Mouse (Mus musculus): Measurements from ENCODE around the gene Scrn2.

Gene Scrn2

DNA sequence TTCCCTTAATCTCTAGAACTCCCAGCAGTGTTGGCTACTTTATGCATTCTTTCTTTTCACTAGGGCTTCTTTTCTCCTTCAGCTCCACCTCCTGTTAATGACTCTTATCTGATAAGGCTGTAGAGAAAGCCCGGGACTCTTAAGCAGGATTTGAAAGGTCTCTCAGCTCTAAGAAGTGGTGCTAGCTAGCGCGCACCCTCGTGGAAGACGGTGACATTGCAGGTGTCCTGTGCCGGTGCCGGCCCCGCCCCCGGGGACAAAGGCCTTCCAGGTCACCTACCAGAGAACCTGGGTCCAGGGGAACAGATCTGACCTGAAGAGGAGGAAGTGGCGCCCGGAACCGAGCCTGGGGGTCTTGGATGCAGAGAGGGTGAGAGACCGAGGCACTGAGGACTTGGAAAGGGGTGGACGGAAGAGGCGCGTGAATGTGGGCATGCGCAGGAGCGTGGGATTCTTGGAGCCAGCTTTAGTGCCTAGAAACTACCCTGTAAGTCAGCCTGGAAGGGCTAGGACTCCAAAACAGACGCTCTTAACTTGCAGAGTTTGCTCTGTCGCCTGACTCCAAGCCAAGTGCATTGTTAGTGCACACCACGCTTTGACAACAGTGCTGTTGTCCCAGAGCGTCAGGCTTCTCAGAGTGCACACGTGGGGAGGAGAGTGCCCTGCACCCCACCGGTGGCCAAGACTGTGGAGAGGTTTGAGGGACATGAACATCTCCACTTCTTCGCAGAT, at the start of gene Scrn2:
Scrn2 (plus strand) TSS at position 253 of the 732 bp plus-strand sequence.
- peak; percentile 80 for DNase-seq (ENCODE audit: low spot score)

DNA sequence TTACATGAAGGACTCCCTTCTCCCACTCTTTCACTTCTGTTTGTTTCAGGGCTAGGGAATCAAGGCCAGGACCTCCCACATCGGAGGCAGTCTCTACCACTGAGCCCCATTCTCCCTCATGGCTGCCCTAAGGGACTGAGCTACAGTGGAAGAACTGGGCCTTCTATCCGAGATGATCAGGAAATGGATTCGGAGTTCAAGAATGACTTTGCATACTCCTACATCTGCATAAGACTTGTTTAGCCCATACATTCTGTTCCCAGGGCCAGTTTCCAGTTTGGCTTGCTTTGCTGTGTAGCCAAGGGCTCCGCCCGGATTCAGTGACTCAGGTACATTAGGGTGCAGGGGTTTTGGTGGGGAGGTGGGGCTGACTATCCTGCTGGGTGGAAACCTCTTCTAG, 49.7 kb upstream of the Scrn2 start:
- DNase-seq (ENCODE audit: low spot score) = no peak

DNA sequence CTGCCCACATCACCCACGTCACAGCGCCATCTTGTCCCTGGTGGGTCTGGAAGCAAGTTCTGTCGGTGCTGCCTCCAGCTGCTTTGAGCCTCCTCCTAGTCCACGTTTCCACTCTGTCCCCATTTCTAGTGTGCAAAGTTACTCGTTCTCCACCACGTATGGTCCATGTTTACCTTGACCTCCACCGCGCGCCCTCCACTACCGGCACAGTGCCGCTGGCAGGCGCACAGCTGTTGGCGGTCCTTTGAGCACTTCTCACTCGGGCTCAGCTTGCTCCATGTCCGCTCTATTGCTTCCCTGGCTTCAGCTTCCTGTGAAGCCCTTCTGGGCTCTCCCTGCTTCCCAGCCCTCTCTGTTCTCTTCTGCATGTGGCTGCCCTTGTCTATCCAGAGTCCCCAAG, 48.3 kb upstream of the Scrn2 start:
- no peak for DNase-seq (ENCODE audit: low spot score)

DNA sequence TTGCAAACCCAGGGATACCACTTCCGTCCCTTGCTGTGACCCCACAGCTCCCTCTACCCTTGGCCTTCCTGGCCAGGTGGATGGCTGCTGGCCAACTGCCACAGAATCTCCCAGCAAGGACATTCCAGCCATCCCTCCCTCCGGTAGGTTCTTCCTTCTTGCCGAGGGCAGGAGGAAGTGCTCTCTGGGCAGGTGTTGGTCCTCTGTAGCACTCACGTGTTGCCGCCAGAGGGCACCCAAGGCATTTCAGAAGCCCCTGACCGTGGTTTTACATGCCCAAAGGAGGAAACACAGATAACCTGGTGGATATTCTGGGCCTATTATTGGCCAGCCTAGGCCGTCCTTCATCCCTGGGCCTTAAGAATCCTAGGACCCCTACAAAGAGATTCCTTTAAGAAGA, 47.4 kb upstream of the Scrn2 start:
- DNase-seq (ENCODE audit: low spot score) = peak; percentile 85

DNA sequence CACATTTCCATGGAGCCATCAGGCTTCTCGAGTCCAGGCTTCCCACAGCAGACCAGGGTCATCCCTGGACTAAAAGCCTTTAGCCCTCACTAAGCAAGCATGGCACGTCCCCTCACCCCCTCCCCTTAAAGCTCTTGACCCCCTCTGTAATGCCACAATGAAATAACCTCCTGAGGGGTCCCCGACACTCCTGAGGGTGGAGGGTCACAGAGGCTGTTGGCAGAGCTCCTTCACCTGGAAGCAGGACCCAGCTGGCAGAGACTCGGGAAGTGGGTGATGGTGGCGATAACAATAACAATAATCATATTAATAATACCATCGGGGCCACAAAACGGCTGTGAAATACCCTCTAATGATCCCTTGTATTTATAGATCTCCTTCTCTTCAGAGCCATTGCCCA, 46.9 kb upstream of the Scrn2 start, which contains the start of gene Sp2:
Sp2 (minus strand) TSS at position 101 of the 400 bp plus-strand sequence.
- DNase-seq (ENCODE audit: low spot score) = no peak

DNA sequence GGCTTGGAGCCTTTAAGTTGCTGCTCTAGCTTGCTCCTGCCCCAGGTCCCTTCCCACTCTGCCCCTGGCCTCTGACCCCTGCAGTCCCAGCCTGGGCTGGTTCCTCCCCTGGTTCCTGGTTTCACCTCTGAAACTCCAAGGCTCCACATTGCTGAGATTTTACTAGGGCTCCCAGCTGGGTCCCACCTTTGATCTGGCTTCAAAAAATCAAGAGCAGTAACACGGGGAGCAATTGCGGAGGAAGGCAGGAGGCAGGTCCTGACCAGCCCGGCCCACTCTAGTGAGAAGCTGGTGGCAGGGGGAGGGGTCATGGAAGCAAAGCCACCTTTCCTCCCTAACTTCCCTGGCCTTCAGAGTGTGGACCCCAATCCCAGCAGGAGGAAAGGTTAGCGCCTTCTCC, 44.8 kb upstream of the Scrn2 start:
- DNase-seq (ENCODE audit: low spot score) = no peak

DNA sequence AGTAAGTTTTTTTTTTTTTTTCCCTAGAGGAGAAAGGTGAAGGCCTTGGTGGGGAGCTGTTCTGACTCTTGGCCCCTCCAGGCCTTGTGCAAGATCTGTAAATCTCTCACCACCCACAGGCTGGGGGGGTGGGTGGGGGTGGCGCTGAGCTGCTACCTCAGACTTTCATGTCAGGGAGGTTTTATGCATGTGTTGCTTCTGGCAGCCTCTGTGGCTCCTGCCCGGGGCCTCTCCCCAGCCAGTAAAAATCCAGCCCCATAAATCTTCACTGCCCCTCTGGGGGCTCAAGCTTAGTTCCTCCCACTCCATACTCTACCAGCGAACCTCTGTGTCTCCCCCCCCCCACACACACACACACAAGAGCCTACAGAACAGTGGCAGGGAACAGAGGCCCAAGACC, 43.3 kb upstream of the Scrn2 start:
- DNase-seq (ENCODE audit: low spot score) = no peak

DNA sequence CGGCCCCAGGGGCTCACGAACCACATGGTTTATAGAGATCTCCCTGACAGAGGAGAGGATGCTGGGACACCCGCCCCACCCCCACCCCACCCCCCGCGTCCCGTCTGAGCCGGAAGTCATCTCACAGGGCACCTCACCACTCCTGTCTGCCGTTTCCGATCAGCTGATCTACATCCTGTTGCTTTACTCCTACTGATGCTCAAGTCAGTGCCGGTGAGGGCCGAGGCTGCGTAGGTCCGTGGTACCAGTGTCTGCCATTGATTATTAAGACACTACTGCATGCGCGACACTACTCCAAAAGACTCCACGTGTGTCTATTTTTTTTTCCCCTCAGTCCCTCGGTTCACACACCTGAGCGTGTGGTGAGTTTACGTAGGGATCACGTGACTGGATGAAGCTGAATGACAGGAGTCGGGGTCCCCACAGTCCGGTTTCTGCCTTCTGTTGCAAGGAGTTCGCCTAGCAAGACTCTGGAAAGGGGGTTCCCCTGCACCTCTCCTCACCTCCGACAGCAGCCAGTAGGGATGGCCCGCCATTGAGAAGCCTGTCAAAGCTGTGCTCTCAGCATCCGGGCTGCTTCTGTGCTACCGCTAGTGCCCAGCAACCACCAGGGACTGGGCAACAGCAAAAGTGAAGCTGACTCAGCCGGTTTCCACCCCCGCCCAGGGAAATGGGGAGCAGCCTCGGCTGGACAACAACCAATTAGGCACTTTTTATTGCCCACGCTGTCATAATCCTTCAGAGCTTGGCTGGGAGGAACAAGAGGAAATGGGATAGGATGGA, 41.7 kb upstream of the Scrn2 start:
- DNase-seq (ENCODE audit: low spot score) = no peak

DNA sequence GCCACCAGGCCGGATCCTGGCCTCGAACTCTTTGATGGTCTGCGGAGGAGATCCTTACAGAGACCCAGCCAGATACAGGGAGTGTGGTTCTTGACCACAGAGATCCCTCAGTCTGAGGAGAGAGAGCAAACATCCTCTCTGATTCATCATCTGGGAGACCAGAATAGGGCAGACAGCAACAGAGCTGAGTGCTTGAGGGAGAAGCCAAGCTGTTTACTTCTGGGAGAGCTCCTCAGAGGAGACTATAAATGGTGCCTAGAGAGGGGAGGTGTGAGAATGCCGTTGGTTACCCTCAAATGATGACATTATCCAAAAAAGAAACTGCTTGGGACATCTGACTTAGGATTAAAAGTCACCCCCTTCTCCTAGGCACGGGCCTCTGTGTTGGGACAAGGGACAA, 38.2 kb upstream of the Scrn2 start:
- DNase-seq (ENCODE audit: low spot score) = no peak

DNA sequence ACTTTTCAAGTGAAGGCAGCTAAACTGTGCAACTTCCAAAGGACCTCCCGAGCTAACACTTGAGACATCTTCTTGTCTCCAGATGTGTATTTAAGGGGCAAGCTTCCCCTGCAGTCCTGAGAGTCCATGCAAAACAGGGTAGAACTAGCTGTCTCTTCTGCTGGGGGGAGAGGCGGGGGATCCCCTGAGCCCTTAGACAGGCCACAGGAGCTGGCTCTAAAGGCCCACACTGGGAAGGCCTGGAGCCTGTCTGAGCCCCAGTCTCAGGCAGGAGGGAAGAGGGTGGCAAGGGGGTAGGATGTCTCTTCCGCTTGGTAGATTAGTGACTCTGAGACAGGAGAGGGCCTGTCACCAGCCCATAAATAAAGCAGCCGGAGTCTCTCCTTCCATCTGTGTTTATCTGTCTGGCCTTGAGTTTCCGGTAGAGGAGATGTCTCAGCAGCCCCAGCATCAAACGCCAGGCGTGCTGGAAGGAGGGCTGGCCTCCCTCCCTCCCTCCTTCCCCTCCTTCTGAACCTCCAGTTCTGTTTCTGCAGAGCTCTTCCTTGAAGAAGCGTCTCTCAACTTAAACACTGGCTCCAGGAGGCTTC, 36.9 kb upstream of the Scrn2 start:
- DNase-seq (ENCODE audit: low spot score) = no peak

DNA sequence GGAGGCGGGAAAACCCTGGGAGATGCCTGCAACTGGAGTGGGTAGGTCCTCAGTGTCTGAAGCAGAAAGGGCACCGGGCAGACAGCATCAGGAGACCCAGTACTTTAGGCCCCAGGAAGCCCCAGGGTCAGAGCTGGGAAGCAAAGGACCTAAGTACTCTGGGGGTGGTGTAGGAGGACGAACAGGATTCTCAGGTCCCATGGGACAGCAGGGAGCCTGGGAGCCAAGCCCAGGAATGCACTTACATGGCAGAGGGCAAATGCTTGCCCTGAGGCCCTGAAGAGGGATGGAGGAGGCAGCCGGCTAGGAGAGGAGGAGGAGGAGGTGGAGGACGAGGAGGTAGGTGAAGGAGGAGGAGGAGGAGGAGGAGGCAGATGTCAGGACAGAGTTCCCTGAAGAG, 34.7 kb upstream of the Scrn2 start:
- no peak for DNase-seq (ENCODE audit: low spot score)

DNA sequence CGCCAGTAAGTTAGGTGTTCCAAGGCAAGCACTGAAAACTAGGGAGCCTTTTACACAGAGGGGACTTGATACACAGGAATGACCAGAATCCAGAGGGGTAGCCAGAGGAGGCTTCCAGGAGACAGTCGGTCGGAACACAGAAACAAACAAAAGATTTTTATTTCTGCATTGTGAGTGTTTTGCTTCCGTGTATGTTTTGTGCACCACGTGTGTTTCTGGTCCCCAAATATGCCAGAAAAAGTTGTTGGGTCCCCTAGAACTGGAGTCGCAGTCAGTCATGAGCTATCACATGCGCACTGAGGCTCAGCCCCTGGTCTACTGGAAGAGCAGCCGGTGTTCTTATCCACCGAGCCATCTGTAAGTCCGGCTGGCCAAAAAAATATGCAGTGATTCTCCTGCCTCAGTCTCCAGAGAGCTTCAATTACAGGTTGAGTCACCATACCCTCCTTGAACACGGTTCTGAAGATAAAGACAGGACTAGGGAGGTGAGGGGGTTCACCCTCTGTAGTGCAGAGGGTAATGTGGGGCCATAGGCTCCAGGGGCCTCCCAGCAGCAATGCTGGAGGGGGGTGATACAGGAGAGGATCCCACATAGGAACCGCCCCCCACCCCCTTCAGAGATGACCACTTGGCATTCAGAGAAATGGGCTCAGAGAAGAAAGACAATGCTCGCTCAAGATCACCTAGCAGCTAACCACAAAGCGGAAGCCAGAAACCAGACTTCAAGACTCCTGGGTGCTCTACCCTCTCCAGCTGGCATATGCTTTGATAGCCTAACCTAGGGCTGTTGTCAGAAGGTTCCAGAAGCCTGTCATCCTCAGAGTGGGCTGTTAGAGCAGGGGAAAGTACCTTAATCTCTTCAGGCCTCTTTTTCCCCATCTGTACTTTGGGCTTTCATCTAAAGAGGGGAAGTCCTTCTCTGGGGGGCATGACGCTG, 33.6 kb upstream of the Scrn2 start:
- no peak for DNase-seq (ENCODE audit: low spot score)

DNA sequence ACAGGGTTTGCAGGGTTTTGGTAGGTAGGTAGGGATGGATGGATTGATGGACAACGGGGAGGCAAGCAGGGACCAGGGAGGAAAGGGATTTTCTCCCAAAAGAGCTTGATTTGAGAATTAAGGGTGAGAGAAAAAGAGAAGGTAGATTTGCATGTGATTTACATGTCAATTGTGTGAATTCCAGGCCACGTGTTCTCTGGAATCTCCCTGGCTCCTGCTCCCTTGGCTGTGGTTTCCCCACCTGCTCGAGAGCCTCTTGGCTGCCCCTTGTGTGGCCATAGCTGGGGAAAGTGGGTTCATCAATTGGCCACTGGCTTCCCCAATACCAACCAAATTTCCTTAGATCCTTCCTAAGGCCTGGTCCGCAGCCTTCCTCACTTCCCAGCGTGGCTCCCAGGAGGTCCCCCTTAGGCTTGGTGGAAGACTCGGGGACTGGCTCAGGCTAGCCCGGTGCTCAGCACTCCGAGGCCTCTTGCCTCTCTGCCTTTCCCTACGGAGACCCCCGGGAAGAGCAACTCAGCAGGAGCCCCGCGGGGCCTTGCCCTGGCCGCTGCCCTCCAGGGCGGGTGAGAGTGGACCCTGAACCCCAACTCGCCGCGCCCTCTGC, 32.9 kb upstream of the Scrn2 start:
- DNase-seq (ENCODE audit: low spot score) = no peak

DNA sequence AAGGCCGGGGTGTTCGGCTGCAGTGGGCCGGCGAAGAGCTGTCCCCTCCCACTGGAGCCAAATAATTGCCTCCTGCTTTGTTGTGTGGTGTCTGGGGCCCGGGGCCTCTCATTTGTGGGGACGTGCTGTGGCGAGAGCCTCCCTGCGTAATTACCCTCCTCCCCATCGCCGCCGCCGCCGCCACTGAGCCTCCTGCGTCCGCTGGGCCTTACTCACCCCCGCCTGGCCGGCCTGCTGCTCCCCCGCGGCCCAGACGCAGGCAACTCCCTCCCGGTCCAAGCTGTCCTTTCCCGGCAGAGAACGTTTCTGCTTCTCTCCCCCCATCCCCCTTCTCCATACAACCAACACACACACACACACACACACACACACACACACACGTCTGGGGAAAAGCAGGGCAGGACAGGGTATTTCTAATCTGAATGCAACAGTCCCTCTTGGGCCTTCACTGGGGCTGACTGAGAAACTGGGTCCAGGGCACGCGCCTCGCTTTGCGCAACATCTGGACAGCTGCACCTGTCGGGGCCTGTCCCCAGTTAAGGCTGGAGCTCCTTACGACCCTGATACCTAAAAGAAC, 32.3 kb upstream of the Scrn2 start:
- no peak for DNase-seq (ENCODE audit: low spot score)

DNA sequence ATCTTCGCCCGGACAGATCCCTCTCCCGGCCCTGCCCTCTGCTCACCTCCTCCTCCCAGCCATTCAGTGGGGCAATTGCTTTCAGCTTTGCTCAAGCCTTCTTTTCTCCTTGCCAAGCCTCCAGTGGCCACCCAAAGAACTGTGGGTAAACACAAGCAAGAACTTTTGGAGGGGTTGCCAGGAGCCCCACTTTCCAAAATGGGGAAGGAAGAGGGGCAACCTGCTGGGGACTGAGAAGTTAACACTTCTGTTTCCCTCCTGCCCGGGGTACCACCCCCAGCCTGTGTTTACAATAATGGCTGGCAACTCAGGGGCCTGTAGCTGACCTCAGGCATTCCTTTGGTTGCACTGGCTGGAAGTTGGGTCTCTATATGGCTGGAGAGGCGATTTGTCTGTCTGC, 26.6 kb upstream of the Scrn2 start:
- DNase-seq (ENCODE audit: low spot score) = no peak

DNA sequence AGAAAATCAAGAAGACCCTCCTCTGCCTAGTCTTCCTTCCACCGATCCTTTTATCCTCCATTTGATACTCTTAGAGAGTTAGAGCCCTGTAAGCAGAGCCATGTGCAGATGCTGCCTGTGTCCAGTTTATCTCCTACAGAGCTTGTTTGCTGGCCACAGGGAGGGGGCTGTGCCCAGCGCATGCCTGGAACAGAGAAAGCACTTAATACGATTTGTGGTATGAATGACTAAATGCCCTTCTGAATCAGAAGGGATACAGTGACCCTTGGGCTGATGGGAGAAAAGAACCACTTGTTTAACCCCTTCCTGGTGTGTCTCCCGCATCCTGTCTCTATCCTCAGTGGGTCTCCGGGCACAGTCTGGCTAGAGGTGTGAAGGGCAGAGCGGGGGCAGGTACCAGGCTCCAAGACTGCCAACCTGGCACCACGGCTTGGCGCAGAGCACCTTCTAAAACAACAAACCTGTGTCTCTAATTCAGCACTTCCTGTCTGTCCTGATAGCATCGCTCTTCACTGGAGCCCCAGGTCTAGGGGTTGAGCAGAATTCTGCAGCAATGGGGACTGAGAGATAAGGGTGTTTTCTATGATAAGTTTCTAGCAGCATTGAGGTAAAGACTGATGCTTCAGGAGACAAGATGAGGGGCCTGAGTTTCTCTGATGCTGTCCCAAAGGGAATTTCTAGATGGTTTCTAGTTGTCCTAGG, 22.5 kb upstream of the Scrn2 start:
- no peak for DNase-seq (ENCODE audit: low spot score)

DNA sequence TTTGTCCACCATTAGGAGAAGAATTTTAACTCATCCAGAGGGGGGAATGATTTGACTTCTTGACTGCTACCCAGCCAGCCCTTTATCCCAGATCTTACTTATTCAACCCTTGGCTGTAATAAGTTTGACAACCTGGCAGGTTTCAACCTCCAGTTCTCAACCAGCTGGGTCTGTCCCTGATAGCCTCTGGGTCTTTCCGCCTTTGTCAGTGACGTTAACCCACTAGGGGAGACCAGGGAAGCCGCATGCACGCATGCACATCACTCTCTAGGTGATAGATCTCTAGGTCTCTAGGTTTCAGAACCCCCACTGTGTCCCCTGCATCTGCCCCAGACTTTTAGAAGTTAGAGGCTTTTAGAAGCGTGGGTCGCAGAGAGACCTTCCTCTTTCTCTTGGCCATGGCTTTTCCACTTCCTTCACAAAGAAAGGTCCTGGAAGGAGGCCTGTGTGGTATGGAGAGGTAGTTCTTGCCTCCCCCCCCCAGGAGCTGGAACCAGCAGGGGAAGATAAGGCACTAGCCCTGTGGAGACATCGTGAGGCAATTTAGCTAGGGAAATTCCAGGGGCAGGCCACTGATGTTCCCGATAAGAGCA, 20.4 kb upstream of the Scrn2 start:
- DNase-seq (ENCODE audit: low spot score) = no peak

DNA sequence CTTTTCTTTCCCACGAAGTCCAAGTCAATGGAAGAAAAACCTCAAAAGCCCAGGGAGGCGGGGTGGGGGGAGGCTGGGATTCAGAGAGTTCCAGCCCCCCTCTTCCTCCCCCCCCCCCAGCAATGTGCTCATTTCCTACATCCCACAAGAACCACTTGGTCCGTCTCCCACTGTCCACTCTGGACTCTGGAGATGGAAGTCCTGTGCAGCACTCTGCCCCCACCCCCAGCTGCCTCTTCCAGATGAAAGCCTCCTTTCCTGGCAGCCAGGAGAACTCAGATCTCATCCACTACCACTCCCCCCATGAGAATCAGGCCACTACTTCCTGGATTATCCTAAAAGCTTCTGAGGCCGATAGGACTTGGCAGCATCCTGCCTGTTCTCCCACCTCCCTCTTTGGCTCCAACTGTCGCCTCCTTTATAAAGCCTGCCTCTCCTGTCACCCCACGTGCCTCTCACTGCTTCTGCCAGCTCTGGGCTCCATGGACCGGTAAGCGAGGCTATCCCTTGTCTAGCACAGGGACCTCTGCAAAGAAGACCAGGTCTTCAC, 16.5 kb upstream of the Scrn2 start, which contains the start of gene Sp6:
Sp6 (plus strand) TSS at position 274 of the 550 bp plus-strand sequence.
- DNase-seq (ENCODE audit: low spot score) = no peak

DNA sequence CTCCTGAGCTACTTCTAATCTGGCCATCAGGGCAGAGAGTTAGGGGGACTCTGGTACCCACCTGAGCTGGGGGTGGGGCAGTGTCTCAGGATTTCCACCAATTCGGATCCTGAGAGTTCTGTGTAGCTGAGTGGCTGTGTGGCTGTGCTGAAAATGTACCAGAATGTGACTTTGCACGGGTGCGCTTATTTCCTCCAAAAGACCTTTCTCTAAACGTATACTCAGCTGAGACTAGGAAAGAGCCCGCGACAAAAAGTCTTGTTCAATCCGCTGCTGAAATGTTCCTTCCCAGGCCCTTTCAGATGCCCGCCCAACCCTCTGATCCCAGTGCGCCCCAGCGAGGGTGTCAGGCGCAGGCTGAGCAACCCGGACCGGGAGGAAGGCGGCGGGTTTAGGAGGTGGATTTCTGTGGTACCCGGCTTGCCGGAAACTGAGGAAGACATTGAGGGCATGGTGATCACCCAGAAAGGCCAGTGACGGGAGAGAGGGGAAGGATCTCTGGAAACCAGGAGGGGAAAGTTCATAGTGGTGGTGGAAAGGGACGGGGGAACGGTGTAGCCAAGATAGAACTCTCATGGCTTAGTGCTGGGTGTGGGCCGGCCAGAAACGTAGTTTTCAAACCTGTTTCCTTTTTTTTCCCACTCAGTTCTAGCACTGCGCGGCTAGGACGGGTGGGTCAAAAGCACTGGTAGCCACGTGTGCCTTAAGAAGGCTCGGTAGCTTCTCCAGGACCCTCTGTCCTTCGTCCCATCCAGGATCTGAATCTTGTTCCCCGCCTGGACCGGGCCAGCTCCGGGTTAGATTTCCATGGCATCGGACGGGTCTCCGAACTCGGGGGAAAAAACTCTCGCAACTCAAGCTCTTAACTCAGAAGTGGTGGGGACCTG, 11.8 kb upstream of the Scrn2 start:
- DNase-seq (ENCODE audit: low spot score) = no peak
